Mouse (Mus musculus) liver, embryonic 13.5 days (tissue): ENCODE data around the gene Zdhhc23. TPM values are rescaled to one million over a fixed set of nuclear protein-coding genes. Genes with fewer than 3 reads are reported as not detected.

Source experiments
- ATAC-seq: fragments of 200-750 bp; cut with Nextera tagmentation; 2 replicates; pipeline ENCODE4 v1.8.0; 2017; ENCODE audit warnings: low read depth, mild to moderate bottlenecking, moderate number of reproducible peaks, moderate library complexity
- DNase-seq: peaks from one replicate; pipeline ENCODE4 v3.0.0; 2022
- H3K27ac ChIP-seq: fragments of 300-500 bp; sonication (generic); 2 replicates; pipeline ENCODE4 v1.5.1; 2015; ENCODE audit warnings: moderate library complexity, mild to moderate bottlenecking, inconsistent platforms
- H3K27me3 ChIP-seq: fragments of 300-500 bp; sonication (generic); 2 replicates; pipeline ENCODE4 v1.6.1; 2015; ENCODE audit warnings: mild to moderate bottlenecking, inconsistent platforms
- H3K36me3 ChIP-seq: fragments of 300-500 bp; sonication (generic); 2 replicates; pipeline ENCODE4 v1.6.1; 2015; ENCODE audit warnings: mild to moderate bottlenecking, inconsistent platforms
- H3K4me1 ChIP-seq: fragments of 300-500 bp; sonication (generic); replicated peaks from 2 replicates; pipeline ENCODE4 v1.6.1; 2015; ENCODE audit warnings: inconsistent platforms
- H3K4me2 ChIP-seq: fragments of 300-500 bp; sonication (generic); 2 replicates; pipeline ENCODE4 v1.6.1; 2015; ENCODE audit warnings: inconsistent platforms, mild to moderate bottlenecking, moderate library complexity
- H3K4me3 ChIP-seq: fragments of 300-500 bp; sonication (generic); replicated peaks from 2 replicates; pipeline ENCODE4 v1.5.1; 2015; ENCODE audit warnings: mild to moderate bottlenecking, inconsistent platforms
- H3K9ac ChIP-seq: fragments of 300-500 bp; sonication (generic); 2 replicates; pipeline ENCODE4 v1.6.1; 2015; ENCODE audit warnings: mild to moderate bottlenecking, inconsistent platforms
- H3K9me3 ChIP-seq: fragments of 300-500 bp; sonication (generic); replicated peaks from 2 replicates; pipeline ENCODE4 v1.6.1; 2016; ENCODE audit warnings: inconsistent platforms
- WGBS: fragments of 180-500 bp; shearing (Covaris S2); methylation state at CpG from one replicate; pipeline ENCODE4 v1.1.7; 2015; ENCODE audit not compliant: insufficient replicate concordance; 5-methylcytosine and 5-hydroxymethylcytosine counted together
- polyA plus RNA-seq: library from polyadenylated mRNA; unstranded; fragments of >200 nt; fragmentation: Nextera tagmentation; extraction: Ambion mirVana; gene quantifications from 2 replicates; pipeline ENCODE4 v1.2.1, GENCODE M21; 2015

Zdhhc23 gene
- polyA plus RNA-seq: 0.25 and 0.27 TPM in 2 replicates

- Histone ChIP-seq H3K9ac (peak within 1 kb of the TSS; percentile 66), H3K4me1 (peaks cover 12% of the 10 kb centered on the region), H3K4me2 (peak within 1 kb of the TSS; percentile 96), H3K9me3 (no peaks in the 10 kb centered on the region), H3K36me3 (no peaks in the 10 kb centered on the region), H3K27me3 (peaks cover 17% of the 10 kb centered on the region), H3K4me3 (peak within 1 kb of the TSS; percentile 69), H3K27ac (no peak within 1 kb of the TSS)
- ATAC-seq (peak; percentile 77), DNase-seq (peak; percentile 9)
- WGBS: under 1% methylated on average over 81 of the region's 103 CpGs
Measured at GRCm38 (mm10) chr16:43979328-43980109, at the start of gene Zdhhc23. Zdhhc23 (minus strand) TSS chr16:43979791.

- H3K4me3 ChIP-seq: no peak overlapping the region
- no peaks in the 10 kb centered on the region for H3K27me3 ChIP-seq
- no peaks in the 10 kb centered on the region for H3K36me3 ChIP-seq
- H3K4me2 ChIP-seq: no peak overlapping the region
- ATAC-seq: no peak
- no peak for DNase-seq
- peaks cover 24% of the 10 kb centered on the region for H3K4me1 ChIP-seq
- no peaks in the 10 kb centered on the region for H3K9me3 ChIP-seq
- WGBS: 7% methylated on average over 2 of the region's 2 CpGs
- no peak overlapping the region for H3K27ac ChIP-seq
- H3K9ac ChIP-seq: no peak overlapping the region
Measured at GRCm38 (mm10) chr16:44029273-44029672, 49.7 kb upstream of the Zdhhc23 start.

GRCm38 (mm10) chr16:44026822-44027221 is 47.2 kb upstream of the Zdhhc23 start:
- DNase-seq: no peak
- H3K36me3 ChIP-seq: no peaks in the 10 kb centered on the region
- ATAC-seq: no peak
- no peak overlapping the region for H3K27ac ChIP-seq
- no peaks in the 10 kb centered on the region for H3K9me3 ChIP-seq
- 79% methylated on average over 9 of the region's 9 CpGs for WGBS
- H3K27me3 ChIP-seq: no peaks in the 10 kb centered on the region
- H3K4me3 ChIP-seq: no peak overlapping the region
- H3K4me1 ChIP-seq: peaks cover 17% of the 10 kb centered on the region
- no peak overlapping the region for H3K4me2 ChIP-seq
- H3K9ac ChIP-seq: no peak overlapping the region

- Histone ChIP-seq H3K9ac (no peak overlapping the region), H3K36me3 (no peaks in the 10 kb centered on the region), H3K27me3 (no peaks in the 10 kb centered on the region), H3K27ac (no peak overlapping the region), H3K4me2 (no peak overlapping the region), H3K4me3 (no peak overlapping the region), H3K4me1 (peaks cover 17% of the 10 kb centered on the region), H3K9me3 (no peaks in the 10 kb centered on the region)
- 50% methylated on average over 6 of the region's 6 CpGs for WGBS
- no peak for DNase-seq
- no peak for ATAC-seq
Measured at GRCm38 (mm10) chr16:44026210-44026609, 46.6 kb upstream of the Zdhhc23 start.

GRCm38 (mm10) chr16:44018986-44019548 is 39.5 kb upstream of the Zdhhc23 start:
- DNase-seq (no peak), ATAC-seq (no peak)
- Histone ChIP-seq H3K4me3 (peak overlapping the region; percentile 23; the same call in 1 of the 2 replicates), H3K4me1 (peaks cover 38% of the 10 kb centered on the region), H3K27me3 (no peaks in the 10 kb centered on the region), H3K36me3 (no peaks in the 10 kb centered on the region), H3K4me2 (peak overlapping the region; percentile 61), H3K9me3 (no peaks in the 10 kb centered on the region), H3K27ac (peak overlapping the region; percentile 86), H3K9ac (peak overlapping the region; percentile 44)
- 38% methylated on average over 2 of the region's 2 CpGs for WGBS

- peaks cover 38% of the 10 kb centered on the region for H3K4me1 ChIP-seq
- H3K27ac ChIP-seq: peak overlapping the region; percentile 86
- H3K4me2 ChIP-seq: peak overlapping the region; percentile 61
Measured at GRCm38 (mm10) chr16:44018372-44018771, 38.8 kb upstream of the Zdhhc23 start.

GRCm38 (mm10) chr16:44017707-44018106 is 38.1 kb upstream of the Zdhhc23 start:
- Histone ChIP-seq H3K4me2 (peak overlapping the region; percentile 61; the same call in 1 of the 2 replicates), H3K4me1 (peaks cover 38% of the 10 kb centered on the region), H3K27me3 (no peaks in the 10 kb centered on the region), H3K36me3 (no peaks in the 10 kb centered on the region), H3K27ac (peak overlapping the region; percentile 29; the same call in 1 of the 2 replicates), H3K4me3 (no peak overlapping the region), H3K9ac (no peak overlapping the region), H3K9me3 (no peaks in the 10 kb centered on the region)
- 66% methylated on average over 4 of the region's 4 CpGs for WGBS
- DNase-seq: no peak
- no peak for ATAC-seq

More at GRCm38 (mm10) chr16:44018372-44018771, 38.8 kb upstream of the Zdhhc23 start:
- DNase-seq: peak; percentile 78
- ATAC-seq: peak; percentile 99
- Histone ChIP-seq H3K4me3 (peak overlapping the region; percentile 23), H3K9me3 (no peaks in the 10 kb centered on the region), H3K36me3 (no peaks in the 10 kb centered on the region), H3K9ac (peak overlapping the region; percentile 44; the same call in 1 of the 2 replicates), H3K27me3 (no peaks in the 10 kb centered on the region)
- 8% methylated on average over 7 of the region's 7 CpGs for WGBS

- peak overlapping the region; percentile 34 for H3K9ac ChIP-seq
- peak overlapping the region; percentile 21; the same call in 1 of the 2 replicates for H3K27ac ChIP-seq
- DNase-seq (peak; percentile 40), ATAC-seq (no peak)
- H3K9me3 ChIP-seq: no peaks in the 10 kb centered on the region
- H3K36me3 ChIP-seq: no peaks in the 10 kb centered on the region; the same call in 1 of the 2 replicates
- WGBS: 7% methylated on average over 11 of the region's 11 CpGs
- H3K4me1 ChIP-seq: peaks cover 38% of the 10 kb centered on the region
- H3K4me2 ChIP-seq: peak overlapping the region; percentile 53
- H3K27me3 ChIP-seq: no peaks in the 10 kb centered on the region
- peak overlapping the region; percentile 41 for H3K4me3 ChIP-seq
Measured at GRCm38 (mm10) chr16:44016164-44016563, 36.6 kb upstream of the Zdhhc23 start.

GRCm38 (mm10) chr16:44015416-44016158 is 36.0 kb upstream of the Zdhhc23 start:
- 45% methylated on average over 16 of the region's 16 CpGs for WGBS
- Histone ChIP-seq H3K4me1 (peaks cover 38% of the 10 kb centered on the region), H3K27me3 (no peaks in the 10 kb centered on the region), H3K4me2 (peak overlapping the region; percentile 53), H3K36me3 (no peaks in the 10 kb centered on the region; the same call in 1 of the 2 replicates), H3K9me3 (no peaks in the 10 kb centered on the region), H3K27ac (peak overlapping the region; percentile 21; the same call in 1 of the 2 replicates), H3K4me3 (peak overlapping the region; percentile 41), H3K9ac (peak overlapping the region; percentile 34)
- DNase-seq (no peak), ATAC-seq (no peak)

- H3K27me3 ChIP-seq: no peaks in the 10 kb centered on the region
- 68% methylated on average over 5 of the region's 5 CpGs for WGBS
- ATAC-seq: no peak
- no peak overlapping the region for H3K4me3 ChIP-seq
- no peaks in the 10 kb centered on the region for H3K4me1 ChIP-seq
- no peak overlapping the region for H3K27ac ChIP-seq
- no peaks in the 10 kb centered on the region for H3K9me3 ChIP-seq
- H3K4me2 ChIP-seq: no peak overlapping the region
- DNase-seq: no peak
- no peak overlapping the region for H3K9ac ChIP-seq
- H3K36me3 ChIP-seq: no peaks in the 10 kb centered on the region; the same call in 1 of the 2 replicates
Measured at GRCm38 (mm10) chr16:44011010-44011409, 31.4 kb upstream of the Zdhhc23 start.

- 0 out of 2 replicates have a peak, but pooled peaks have one; percentile 54 for ATAC-seq
- H3K4me3 ChIP-seq: no peak overlapping the region
- H3K4me2 ChIP-seq: no peak overlapping the region
- H3K9me3 ChIP-seq: no peaks in the 10 kb centered on the region
- no peak overlapping the region for H3K9ac ChIP-seq
- no peaks in the 10 kb centered on the region for H3K27me3 ChIP-seq
- H3K27ac ChIP-seq: no peak overlapping the region
- no peaks in the 10 kb centered on the region for H3K4me1 ChIP-seq
- no peaks in the 10 kb centered on the region for H3K36me3 ChIP-seq
- DNase-seq: no peak
- WGBS: 63% methylated on average over 5 of the region's 5 CpGs
Measured at GRCm38 (mm10) chr16:44002086-44002485, 22.5 kb upstream of the Zdhhc23 start.
